Mouse (Mus musculus) gastrocnemius, postnatal 36 days (tissue): Measurements from ENCODE around the gene Rsad2. TPM values are rescaled to one million over a fixed set of nuclear protein-coding genes. Genes with fewer than 3 reads are reported as not detected.
"Not testable (repeated sequence)": the region's sequence is repeated elsewhere in the genome, so short reads cannot be mapped to it uniquely, and the experiment has no call there.

ENCODE experiments used
- DNase-seq, 2 experiments: peaks; one replicate each; pipeline ENCODE4 v3.0.0; 2022
- intact Hi-C: fragments of 180-260 bp; cut with DNase I; formaldehyde crosslinking; loops from one replicate; pipeline ENCODE4 v1.15.1; 2025
- total RNA-seq, 2 experiments: library from RNA; stranded (reverse); gene quantifications; 2 replicates each; pipeline ENCODE4 v1.2.3; 2021

The Rsad2 gene
- total RNA-seq, 2 experiments from 2014 or later = 0.48 to 1.7 TPM

DNA sequence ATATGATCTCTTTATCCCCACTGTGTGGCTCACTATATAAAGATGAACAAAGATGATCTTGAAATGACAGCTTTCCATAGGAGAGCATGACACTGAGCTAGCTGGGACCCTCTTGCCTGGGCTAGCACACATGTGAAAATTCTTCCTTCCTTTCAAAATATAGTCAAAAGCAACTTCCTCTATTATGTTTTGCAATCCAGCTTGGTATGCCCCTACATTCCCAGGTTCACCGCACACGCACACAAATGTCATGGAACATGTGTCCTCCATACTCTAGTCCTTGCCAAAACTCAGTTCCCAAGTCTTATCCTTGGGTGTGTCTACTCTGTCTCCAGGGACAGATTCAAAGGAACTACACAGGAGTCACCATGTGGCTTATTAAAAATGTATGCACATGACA, 6.8 kb downstream of the Rsad2 start:
- DNase-seq = no peak
- intact Hi-C loops = no loop called here

DNA sequence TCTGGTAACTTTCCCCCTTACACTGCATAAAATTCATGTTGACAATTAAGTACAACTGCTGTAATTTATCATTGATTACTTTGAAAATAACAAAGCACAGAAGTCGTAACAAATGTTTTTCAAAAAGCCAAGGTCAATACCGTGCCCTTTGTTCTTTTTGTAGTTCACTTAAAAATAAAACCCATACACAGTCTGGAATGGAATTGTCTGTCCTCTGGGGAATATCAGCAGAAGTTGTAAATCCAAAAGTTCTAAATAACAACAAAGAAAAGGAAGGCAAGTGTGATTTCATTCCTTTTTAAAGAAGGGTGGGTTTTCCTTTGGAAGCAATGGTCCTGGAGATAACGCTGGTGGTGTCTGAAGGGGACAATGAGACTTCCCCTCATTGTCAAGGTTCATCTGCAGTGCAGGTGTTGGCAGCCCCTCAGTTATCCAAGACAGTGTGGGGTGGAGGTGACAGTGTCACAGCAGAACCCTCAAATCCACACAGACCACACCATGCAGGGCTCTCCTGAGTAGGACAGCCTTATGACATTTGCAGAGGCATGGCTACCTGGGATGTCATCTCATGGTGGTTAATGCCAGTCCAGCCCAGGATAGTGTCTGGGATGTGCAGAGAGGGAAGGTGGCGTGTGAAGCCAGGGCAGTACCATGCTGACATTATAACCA, 9.7 kb downstream of the Rsad2 start:
- intact Hi-C loops = no loop called here
- DNase-seq = no peak

DNA sequence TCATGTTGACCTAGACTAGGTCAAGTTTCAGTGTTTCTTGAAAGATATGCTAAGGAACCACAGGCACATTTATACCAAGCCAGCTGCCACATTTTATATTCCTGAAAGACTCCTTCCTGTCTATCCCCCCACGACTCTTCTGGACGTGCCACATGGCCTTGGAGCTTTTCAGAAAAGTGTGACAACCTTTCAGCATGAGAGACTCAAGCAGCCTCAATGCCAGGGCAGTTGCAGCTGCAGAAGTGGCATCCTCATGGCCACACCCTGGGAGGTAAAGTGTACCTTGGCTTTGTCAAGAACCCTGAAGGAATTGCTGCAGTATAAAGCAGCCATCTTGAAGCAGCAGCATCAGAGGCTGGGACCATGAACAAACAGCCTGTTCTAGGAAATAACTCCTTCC, 11.7 kb downstream of the Rsad2 start:
- DNase-seq = no peak
- intact Hi-C loops = no loop called here

DNA sequence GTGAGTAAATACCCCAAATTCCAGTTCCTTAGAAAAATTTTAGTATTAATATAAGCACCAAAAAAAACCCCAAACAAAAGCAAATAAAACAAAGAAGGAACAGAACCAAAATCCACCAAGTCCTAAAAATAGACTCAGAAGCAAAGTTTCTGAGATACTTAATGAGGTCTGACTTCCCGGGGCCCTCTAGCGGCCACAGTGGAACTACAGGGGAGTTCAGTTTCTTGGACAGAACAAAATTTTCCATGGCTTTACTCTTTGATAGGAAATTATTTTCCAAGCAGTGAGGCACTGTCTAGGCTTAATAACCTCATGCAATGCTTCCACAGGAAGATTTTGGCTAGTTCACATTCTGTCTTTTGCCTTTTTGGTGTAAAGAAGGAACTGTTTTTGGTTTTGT, 12.2 kb downstream of the Rsad2 start:
- intact Hi-C loops = no loop called here
- peak; percentile 81 to 84 for DNase-seq

DNA sequence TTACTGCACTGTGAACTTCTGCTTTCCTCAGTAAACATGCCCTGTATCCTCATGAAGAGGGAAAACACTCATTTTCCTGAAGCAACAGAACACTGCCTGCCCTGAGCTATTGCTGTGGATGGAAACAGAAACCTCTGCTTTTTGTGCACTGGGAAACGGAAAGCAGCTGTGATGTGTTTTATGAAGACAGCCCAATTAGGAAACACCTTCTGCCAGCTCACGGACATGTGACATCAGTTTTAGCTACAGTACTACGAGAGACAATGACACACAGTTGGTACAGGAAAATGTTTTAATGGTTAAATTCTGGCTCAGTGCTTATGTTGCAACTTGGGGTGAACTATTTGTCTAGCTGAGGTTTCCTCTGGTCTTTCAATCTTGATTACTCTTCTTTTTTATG, 16.9 kb downstream of the Rsad2 start:
- intact Hi-C loops = no loop called here
- no peak for DNase-seq

DNA sequence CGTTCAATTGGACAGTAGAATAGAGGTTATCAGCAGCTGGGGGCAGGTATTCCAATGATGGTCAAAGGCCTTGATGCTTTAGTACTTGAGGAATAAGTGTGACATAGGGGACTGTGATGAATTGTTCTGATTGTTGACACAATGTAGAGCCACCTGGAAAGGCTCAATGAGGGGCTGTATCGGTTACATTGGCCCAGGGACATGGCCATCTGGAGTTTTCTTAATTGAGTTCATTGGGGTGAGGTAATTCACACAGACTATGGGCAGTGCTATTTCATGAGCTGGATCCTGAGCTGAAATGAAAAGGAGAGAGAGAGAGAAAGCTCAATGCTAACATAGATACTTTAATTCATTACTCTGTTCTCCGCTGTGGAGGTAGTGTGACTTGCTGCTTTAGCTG, 18.3 kb downstream of the Rsad2 start:
- no peak for DNase-seq
- intact Hi-C loops = no loop called here

DNA sequence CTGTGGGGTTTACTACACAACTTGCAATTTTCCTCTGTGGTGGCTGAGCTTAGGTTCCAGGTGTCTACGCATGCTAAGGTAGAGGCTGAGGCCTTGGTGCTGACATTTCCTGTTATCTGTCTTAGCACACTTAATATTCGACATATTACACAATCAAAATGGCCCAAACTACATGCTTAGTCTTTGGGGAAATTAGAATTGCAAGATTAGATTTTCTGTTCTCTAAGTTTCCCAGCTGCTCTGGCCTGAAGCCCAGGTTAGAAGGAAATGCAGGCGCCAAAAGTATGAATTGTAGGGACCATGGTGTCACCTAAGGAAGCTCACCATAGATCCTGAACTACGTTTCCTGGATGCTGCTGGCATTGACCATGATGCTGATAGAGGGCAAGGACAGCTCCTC, 19.9 kb downstream of the Rsad2 start:
- intact Hi-C loops = no loop called here
- peak in 1 of 2 experiments; percentile 11 for DNase-seq

DNA sequence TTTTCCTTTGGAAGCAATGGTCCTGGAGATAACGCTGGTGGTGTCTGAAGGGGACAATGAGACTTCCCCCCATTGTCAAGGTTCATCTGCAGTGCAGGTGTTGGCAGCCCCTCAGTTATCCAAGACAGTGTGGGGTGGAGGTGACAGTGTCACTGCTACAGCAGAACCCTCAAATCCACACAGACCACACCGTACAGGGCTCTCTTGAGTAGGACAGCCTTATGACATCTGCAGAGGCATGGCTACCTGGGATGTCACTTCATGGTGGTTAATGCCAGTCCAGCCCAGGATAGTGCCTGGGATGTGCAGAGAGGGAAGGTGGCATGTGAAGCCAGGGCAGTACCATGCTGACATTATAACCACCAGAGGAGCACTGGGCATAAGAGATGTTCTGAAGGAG, 27.5 kb downstream of the Rsad2 start:
- DNase-seq, intact Hi-C loops: not testable (repeated sequence)

DNA sequence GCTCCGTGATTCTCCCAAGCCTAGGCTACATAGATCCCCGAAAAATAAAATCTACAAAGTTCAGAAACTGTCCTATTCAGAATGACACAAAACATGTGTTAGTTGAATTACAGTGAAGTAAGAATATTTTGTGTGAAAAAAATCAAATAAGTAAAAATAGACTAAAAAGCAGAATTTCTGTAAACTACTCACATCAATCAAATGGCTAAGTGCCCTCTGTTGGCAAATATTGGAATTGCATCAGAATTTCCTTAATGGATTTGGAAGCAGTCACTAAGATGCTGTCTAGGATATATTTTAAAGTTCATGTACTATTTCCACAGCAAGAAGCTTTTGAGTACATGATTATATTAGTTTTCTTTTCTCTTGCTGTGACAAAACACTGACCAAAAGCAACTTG, 31.4 kb downstream of the Rsad2 start:
- intact Hi-C loops = no loop called here
- DNase-seq = no peak

DNA sequence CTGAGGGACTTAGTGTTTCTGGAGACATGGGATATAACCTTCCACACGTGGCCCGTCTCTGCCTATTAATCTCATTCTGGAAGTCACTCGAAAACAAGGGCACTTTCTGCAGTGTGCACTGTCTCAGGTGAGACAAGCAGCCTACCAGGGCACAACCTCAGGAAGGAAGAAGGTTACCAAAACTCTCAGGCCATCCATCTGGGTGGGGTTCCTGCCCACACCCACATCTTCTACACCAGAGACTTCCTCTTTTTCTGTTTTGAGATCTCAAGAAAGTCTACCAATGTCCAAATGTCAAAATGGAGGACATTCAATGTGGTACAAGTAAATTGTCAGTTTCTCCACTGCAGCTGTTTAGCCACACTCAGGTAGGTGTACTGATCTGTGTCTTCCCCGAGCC, 37.9 kb downstream of the Rsad2 start:
- no peak for DNase-seq
- intact Hi-C loops = no loop called here

DNA sequence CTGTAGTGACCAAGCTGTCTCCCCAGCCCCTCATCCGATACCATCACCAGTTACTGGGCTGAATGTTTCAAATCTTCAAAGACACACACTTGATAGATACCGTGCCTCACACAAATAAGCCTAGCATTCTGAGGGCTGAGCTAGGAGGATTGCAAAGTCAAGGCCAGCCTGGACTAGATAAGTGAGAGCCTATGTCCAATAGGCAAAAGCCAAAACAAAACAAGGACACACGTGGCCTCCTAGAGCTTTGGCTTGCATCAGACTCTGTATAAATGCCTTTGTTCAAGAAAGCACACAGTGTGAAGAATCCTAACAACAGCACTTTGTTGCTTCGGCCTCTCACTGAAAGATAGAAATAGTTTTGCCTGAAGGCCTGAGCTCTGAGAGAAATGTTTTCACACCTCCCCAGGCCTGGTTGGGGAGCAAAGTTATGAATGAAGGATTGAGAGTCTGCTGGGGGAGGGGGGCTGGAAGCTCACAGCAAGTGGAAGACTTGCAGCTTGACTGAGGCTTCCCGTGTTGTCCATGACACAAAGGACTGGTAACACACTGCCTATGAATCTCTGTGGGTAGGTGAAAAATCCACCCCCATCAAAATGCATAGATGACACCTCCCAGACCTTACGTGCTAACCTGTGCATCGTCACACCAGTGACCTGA, 39.5 kb downstream of the Rsad2 start:
- no peak for DNase-seq
- intact Hi-C loops = no loop called here

DNA sequence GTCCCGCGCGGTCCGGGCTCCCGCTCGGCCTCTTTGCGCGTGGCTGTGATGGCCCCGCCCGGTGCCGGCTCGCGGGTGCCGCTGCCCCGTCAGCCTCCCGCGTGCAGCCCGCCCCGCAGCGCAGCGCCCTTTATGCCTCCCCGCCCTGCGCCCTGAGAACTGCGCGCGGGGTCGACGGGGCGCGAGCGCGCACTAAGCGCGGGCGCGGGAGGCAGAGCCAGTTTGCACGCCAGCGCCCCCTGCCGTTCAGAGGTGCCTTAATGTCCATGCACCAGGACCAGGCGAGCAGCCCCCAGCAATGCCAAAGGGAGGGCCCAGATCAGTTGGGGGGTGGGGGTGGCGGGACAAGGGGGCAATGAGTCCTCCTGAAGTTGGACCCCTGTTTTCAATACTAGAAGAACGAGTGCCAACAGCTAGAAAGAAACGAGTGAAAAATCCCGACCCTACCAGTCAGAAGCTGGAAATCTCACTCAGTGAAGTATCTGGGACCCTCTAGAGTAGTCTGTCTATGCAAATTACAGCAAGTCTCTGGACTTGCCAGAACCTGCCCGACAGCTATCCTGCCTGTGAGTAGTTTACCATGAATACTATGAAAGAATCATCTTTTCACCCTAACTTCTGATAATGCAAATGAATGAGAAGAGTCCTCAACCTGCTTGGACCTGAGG, 41.0 kb downstream of the Rsad2 start, which contains the start of gene Rnf144a:
Gene Rnf144a (minus strand): TSS at position 151 of the 668 bp plus-strand sequence.
- peak; percentile 86 to 89 for DNase-seq
- intact Hi-C loops = loop anchor here (2.0 kb wide), 1 partner anchor 100 kb away; no protein-coding TSS in a partner anchor

DNA sequence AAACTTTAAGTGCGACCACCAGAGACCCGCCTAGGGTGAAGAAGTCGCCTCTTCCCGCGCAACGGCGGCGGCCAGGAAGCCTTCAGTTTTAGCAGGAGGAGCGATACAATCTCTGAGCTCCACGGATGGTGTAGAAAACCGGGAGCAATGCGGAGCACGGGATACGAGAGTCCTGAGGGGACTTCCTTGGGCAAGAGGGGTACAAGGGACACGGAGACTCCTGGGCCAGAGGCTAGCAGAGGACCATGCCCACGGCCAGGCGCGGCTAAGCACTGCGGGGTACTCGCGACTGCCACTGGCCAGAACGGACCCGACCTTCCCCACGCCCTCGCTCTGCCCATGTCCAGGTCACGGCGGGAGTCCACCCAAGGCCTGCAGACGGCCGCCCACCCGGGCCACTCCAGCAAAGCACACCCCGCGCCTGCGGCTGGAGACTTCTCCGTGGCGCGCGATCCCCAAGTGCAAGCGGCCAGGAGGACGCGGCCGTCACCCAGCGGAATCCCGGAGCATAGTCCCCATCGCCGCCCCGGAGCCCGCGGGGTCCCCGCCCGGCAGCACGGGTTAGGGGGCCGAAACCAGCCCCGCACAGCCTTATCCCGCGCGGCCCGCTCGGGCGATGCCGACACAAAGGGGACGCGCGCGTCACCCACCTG, 41.7 kb downstream of the Rsad2 start:
- peak; percentile 25 to 34 for DNase-seq
- intact Hi-C loops = loop anchor here (2.0 kb wide), 1 partner anchor 100 kb away; no protein-coding TSS in a partner anchor

DNA sequence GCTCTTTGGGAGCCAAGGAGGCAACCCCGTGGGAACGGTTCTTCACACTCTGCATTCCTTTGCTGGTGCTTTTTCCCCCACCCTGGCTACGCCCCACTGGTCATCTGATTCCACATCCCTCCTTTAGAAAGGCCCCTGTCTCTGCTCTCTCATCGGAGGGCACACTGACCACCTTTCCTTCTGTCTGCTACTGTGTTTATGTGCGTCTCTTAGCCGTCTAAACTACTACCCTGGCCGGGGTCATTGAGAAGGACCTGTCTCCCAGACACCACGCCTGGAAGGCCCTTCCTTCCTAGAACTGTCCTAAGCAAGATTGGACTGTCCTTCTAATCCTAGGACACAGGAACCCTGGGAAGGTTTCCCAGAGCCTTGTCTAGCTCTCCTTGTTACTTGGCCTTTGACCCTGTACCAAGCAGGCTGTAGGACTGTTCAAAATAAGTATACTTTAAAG, 42.3 kb downstream of the Rsad2 start:
- intact Hi-C loops = loop anchor here (2.0 kb wide), 1 partner anchor 99 kb away; no protein-coding TSS in a partner anchor
- no peak for DNase-seq

DNA sequence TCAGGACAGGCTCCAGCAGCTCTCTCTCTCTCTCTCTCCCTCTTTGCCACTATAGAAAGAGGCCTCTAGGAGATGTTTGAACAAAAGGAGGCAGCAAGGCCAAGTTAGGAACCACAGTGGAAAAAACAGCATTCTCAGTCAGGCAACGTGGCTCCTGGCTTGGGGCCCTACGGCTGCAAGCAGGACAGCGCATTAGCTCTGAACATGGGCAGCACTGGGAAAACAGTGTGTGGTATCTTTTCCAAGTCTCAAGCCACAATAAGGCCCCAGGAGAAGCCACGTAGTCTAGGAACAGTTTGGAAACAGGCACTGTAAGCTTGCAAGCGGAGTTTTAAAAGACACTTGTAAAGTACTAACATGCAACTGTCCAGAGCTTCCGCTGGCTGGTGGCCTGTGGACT, 43.5 kb downstream of the Rsad2 start:
- intact Hi-C loops = no loop called here
- DNase-seq = peak; percentile 28 to 35

DNA sequence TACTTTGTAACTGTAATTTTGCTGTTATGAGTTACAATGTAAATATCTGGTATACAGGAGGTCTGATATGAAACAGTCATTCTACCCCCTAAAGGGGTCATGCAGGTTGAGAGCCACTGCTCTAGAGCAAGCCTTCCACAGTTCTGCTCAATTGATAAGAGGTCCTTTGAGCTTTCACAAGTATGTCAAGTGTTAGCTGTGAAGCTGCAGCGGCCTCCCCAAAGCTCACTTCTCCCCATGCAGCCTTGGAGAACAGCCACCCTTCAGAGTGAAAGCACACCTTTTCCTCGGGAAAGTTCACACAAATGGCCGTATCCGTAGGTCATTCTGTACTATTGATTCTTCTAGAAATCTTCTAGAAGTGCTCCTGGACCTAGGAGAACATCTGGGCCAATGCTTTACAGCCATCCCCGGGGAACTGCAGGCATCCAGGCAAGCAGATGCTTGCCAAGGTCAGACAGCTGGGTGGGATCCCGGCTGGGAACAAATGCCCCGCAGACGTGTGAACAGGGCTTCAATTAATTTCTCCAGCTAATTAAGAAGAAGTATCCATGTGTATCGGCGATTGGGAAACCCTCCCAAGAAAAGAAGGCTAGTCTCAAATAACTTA, 44.3 kb downstream of the Rsad2 start:
- DNase-seq = no peak
- intact Hi-C loops = no loop called here

DNA sequence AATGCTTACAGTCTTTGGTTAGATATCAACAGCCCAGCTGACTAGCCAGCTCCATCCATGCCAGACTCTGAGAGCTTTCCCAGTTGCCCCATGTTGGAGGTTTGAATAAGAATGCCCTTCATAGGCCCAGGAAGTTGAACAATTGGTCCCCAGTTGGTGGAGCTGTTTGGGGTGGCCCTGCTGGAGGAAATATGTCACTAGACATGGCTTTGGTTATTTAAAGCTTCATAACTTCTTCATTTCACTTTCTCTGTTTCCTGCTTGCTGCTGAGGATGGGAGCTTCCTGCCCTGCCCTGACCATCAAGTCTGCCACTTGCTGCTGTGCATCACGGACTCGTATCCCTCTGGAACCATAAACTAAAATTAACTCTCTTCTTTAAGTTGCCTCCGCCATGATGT, 45.8 kb downstream of the Rsad2 start:
- intact Hi-C loops = no loop called here

DNA sequence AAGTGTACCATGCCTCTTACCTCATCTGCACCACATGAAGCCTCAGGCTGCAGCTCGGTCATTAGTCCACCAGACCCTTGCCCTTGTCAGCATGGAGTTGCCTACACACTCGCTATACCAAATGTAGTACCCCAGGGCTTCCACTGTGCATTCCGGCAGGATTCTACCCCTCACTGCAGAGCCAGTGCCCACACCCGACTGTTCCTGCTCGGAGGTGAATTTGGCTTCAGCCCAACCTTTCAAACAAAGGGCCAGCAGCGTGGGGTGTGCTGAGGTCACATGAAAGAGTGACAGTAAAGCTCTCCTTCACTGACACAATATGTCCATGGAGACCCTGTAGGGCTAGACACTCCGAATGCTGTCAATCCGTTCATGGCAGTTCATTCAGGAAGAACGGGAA, 47.5 kb downstream of the Rsad2 start:
- DNase-seq = no peak
- intact Hi-C loops = no loop called here

More for the DNA sequence above, 45.8 kb downstream of the Rsad2 start:
- no peak for DNase-seq

DNA sequence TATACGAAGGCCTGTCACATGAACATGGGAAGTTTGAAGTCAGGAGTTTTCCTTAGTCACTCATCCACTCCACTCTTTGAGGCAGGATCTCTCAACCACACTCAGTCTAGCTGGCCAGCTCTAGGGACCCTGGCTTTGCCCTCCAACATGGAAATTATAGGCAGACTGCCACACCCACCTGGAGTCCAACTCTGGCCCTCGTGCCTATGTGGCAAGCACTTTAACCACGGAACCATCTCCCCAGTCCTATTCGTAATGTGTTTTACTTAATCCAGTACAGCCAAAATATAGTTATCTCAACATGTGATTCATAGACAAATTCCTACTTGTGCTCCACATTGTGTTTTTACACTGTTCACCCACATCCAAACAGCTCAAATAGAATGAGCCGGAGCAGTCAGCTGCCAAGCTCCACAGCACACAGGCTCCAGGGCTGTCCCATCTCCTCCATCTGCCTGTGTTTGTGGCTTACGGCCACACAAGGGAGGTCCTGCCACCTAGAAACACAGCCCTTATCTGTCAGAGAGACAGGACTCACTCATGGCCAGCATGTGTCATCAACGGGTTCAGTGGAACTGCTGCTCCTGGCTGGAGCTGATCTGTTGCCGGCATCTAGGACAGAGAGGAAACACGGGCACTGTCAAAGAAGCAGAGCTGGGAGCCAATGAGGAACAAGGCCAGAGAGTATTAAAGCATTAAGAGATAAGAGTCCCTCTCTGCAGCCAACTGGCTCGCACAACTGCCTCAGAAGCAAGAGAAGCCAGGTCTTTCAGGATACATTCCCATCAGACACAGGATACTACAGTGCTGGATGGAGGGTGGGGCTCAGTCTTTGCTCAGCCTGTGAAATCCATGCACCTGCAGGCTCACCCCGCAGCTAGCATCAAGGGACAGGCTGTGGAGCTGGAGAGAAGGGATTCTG, 51.2 kb downstream of the Rsad2 start:
- intact Hi-C loops = no loop called here
- DNase-seq = no peak
